Mouse (Mus musculus) lung, embryonic 16.5 days (tissue): ENCODE data around the gene Lgals8. TPM values are rescaled to one million over a fixed set of nuclear protein-coding genes. Genes with fewer than 3 reads are reported as not detected.

Experiments used
- ATAC-seq: fragments of 200-750 bp; cut with Nextera tagmentation; 2 replicates; pipeline ENCODE4 v1.8.0; 2017; ENCODE audit warnings: low read depth, mild to moderate bottlenecking, moderate library complexity
- H3K27ac ChIP-seq: fragments of 300-500 bp; sonication (generic); 2 replicates; pipeline ENCODE4 v1.5.1; 2014; ENCODE audit warnings: mild to moderate bottlenecking, control low read depth, low read length
- H3K27me3 ChIP-seq: fragments of 300-500 bp; sonication (generic); 2 replicates; pipeline ENCODE4 v1.6.1; 2014; ENCODE audit warnings: low read depth, low read length, mixed read lengths; ENCODE audit not compliant: control insufficient read depth, insufficient read depth
- H3K36me3 ChIP-seq: fragments of 300-500 bp; sonication (generic); 2 replicates; pipeline ENCODE4 v1.6.1; 2014; ENCODE audit warnings: low read length; ENCODE audit not compliant: control insufficient read depth, insufficient read depth
- H3K4me1 ChIP-seq: fragments of 300-500 bp; sonication (generic); replicated peaks from 2 replicates; pipeline ENCODE4 v1.6.1; 2014; ENCODE audit warnings: low read length, mixed read lengths; ENCODE audit not compliant: control insufficient read depth, insufficient read depth
- H3K4me2 ChIP-seq: fragments of 300-500 bp; sonication (generic); 2 replicates; pipeline ENCODE4 v1.6.1; 2014; ENCODE audit warnings: low read depth, low read length, control low read depth
- H3K4me3 ChIP-seq: fragments of 300-500 bp; sonication (generic); 2 replicates; pipeline ENCODE4 v1.5.1; 2014; ENCODE audit warnings: mild to moderate bottlenecking, low read length, control low read depth
- H3K9ac ChIP-seq: fragments of 300-500 bp; sonication (generic); 2 replicates; pipeline ENCODE4 v1.6.1; 2014; ENCODE audit warnings: low read length, control low read depth
- H3K9me3 ChIP-seq: fragments of 300-500 bp; sonication (generic); 2 replicates; pipeline ENCODE4 v1.6.1; 2016; ENCODE audit warnings: low read length; ENCODE audit not compliant: control insufficient read depth
- WGBS: fragments of 180-500 bp; shearing (Covaris S2); extraction: QIAGEN DNeasy Blood & Tissue Kit; methylation state at CpG from one replicate; pipeline ENCODE4 v1.1.7; 2014; 5-methylcytosine and 5-hydroxymethylcytosine counted together
- polyA plus RNA-seq: library from polyadenylated mRNA; unstranded; fragments of >200 nt; fragmentation: Nextera tagmentation; extraction: Ambion mirVana; gene quantifications from 2 replicates; pipeline ENCODE4 v1.2.1, GENCODE M21; 2015

Gene Lgals8
- 31.5 and 34.5 TPM in 2 replicates for polyA plus RNA-seq

DNA sequence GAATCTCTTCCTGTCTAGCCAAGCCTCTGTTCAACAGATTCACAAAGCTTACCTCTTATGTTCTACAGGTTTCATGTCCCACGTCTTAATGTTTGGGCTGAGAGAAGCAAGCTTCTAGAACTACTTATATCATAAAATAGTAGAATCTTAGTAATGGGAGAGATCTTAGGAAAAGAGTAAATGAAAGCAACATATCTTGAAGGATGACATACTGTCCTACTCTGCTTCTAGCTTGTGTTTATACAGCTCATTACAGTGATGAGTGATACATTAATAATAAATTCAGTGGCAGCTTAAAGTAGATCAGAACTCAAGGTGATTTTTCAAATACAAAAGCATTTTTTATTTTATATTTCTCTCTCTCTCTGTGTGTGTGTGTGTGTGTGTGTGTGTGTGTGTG, at the start of gene Lgals8:
TSS of gene Lgals8 (minus strand) at position 101 of the 400 bp plus-strand sequence.
- no peaks in the 10 kb centered on the region for H3K27me3 ChIP-seq
- ATAC-seq, result no peak
- H3K9me3 ChIP-seq, result no peaks in the 10 kb centered on the region
- WGBS, result 60% methylated on average over 1 of the region's 1 CpGs
- no peak within 1 kb of the TSS for H3K9ac ChIP-seq
- H3K4me1 ChIP-seq, result 0 out of 2 replicates have a peak, but pooled peaks cover 3% of the 10 kb centered on the region
- no peak within 1 kb of the TSS for H3K4me3 ChIP-seq
- no peak within 1 kb of the TSS for H3K4me2 ChIP-seq
- H3K27ac ChIP-seq, result no peak within 1 kb of the TSS
- no peaks in the 10 kb centered on the region for H3K36me3 ChIP-seq

DNA sequence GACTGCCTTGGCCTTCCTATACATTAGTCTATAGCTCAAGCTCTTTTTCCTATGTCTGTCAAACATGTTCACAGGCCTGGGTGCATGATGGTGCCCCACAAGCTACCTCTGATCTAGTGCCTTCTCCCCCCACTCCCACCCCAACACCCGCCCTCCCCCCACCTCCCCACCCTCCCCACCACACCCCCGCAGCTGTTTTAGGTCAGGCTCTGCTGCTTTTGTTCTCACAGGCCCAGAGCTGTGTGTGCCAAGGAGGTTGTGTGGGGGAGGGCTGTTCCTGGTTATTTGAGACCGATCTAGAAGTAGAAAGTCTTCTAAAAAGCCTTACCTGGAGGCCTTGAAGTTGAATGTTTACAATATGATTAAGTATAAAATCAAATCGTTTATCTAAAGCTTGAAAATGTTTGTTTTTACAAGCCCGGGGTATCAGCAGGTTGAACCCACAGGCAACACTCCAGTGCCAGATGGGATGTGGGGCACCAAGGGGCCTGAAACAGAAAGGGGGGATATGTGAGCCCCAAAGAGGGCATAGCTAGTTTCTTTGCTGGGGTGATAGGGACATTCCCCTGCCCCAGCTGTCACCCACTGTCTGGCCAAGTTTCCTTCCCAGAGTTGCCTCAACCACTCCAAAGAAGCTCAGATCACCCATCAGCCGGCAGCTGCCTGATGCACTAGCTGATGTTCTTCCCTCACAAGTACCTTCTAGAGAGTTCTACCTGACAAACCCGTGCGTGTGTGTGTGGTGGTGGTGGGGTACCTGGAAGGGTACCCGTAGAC, 46.6 kb upstream of the Lgals8 start:
- no peak overlapping the region for H3K27ac ChIP-seq
- no peak for ATAC-seq

DNA sequence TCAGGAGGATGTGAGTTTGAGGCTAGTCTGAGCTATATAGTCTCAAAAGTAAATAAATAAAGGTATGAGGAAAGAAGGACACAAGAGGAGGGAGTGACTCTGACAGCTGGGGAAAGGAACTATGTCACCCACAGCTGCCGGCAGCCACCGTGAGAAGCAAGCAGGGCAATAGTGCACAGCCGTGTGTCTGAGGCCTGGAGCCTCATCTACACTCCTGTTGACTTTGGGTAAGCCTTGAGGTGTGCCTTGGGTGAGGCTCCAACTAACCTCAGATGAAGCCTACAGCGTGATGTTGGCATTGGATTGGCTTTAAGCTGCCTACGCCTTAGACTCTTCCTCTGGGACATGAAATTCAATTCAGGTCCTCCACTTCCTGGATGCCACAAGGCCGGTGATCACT, 45.3 kb upstream of the Lgals8 start:
- H3K27me3 ChIP-seq, result no peaks in the 10 kb centered on the region
- no peak overlapping the region for H3K4me3 ChIP-seq
- H3K9ac ChIP-seq, result no peak overlapping the region
- no peaks in the 10 kb centered on the region for H3K36me3 ChIP-seq
- no peak overlapping the region for H3K4me2 ChIP-seq
- ATAC-seq, result no peak
- H3K9me3 ChIP-seq, result no peaks in the 10 kb centered on the region
- 0 out of 2 replicates have a peak, but pooled peaks cover 2% of the 10 kb centered on the region for H3K4me1 ChIP-seq
- H3K27ac ChIP-seq, result no peak overlapping the region
- 62% methylated on average over 6 of the region's 6 CpGs for WGBS

More for the DNA sequence above, 46.6 kb upstream of the Lgals8 start:
- Histone ChIP-seq H3K9me3 (no peaks in the 10 kb centered on the region), H3K4me2 (no peak overlapping the region), H3K36me3 (no peaks in the 10 kb centered on the region), H3K4me3 (no peak overlapping the region), H3K4me1 (0 out of 2 replicates have a peak, but pooled peaks cover 2% of the 10 kb centered on the region), H3K27me3 (no peaks in the 10 kb centered on the region), H3K9ac (no peak overlapping the region)
- WGBS, result 44% methylated on average over 9 of the region's 9 CpGs

DNA sequence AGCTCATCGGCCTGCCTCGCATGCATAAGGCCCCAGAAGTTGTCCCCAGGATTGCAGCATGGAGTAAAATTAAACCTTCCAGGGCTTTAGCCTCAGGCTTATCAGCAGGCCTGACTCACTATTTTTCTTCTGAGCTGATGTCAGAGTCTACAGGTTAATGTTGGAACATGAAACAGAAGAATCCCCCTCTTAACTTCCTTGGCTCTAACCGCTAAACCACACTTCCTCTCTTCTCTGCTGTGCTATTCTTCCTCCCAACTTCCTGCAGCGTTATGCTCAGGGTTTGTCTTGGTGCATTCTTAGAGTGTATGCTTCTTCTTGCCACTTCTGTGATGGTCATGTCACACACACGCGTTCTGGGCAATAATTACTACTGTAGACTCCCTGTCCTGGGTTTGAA, 42.7 kb upstream of the Lgals8 start:
- Histone ChIP-seq H3K27ac (no peak overlapping the region), H3K4me3 (no peak overlapping the region), H3K9me3 (no peaks in the 10 kb centered on the region), H3K4me2 (no peak overlapping the region), H3K9ac (no peak overlapping the region), H3K4me1 (0 out of 2 replicates have a peak, but pooled peaks cover 2% of the 10 kb centered on the region), H3K36me3 (no peaks in the 10 kb centered on the region), H3K27me3 (no peaks in the 10 kb centered on the region)
- ATAC-seq, result no peak
- WGBS, result 81% methylated on average over 6 of the region's 6 CpGs

DNA sequence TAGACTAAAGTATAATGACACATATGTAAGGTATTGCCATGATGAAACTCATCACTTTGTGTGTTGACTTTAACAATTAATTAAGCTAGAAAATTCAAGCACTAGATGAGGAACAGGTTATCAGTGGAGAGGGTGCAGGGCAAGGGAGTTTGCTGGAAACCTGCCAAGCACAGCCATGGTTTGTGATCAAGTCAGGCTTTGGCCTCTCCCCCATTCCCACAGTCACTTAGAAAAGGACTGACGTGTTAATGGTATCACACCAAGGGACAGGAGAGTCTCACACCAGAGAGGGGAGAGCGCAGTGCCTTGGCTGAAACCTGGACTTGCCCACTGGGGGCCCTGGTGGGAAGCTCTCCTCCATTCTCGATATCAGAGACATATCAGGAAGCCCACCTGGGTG, 40.6 kb upstream of the Lgals8 start:
- Histone ChIP-seq H3K4me1 (no peaks in the 10 kb centered on the region), H3K4me2 (no peak overlapping the region), H3K9me3 (no peaks in the 10 kb centered on the region), H3K27ac (no peak overlapping the region), H3K9ac (no peak overlapping the region), H3K36me3 (no peaks in the 10 kb centered on the region), H3K27me3 (no peaks in the 10 kb centered on the region), H3K4me3 (no peak overlapping the region)
- WGBS, result 70% methylated on average over 3 of the region's 3 CpGs
- no peak for ATAC-seq

DNA sequence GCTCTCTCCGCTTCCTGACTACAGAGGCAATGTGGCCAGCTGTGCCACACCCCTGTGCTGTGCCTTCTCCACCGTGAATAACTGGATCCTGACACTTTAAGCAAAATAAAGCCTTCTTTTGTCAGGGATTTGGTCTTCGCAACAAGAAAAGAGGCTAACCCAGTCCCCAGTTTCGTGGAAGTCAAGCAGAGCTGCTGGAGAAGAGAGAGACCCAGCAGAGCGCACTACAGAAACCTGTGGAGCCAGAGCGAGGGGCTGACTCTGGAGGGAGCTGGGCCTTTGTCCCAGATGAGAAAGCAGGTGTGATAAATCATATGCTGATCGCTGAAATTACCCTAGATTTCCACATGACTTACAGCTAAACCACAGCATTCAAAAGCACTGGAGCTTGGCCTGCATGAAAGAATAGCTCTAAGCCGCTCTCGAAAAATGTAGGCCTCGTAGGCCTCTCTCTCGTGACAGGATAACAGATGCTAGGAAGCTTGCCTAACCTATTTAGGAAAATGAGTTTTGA, 38.6 kb upstream of the Lgals8 start:
- Histone ChIP-seq H3K4me1 (no peaks in the 10 kb centered on the region), H3K27me3 (no peaks in the 10 kb centered on the region), H3K9me3 (no peaks in the 10 kb centered on the region), H3K4me3 (no peak overlapping the region), H3K4me2 (no peak overlapping the region), H3K27ac (no peak overlapping the region), H3K36me3 (no peaks in the 10 kb centered on the region), H3K9ac (no peak overlapping the region)
- 63% methylated on average over 11 of the region's 11 CpGs for WGBS
- no peak for ATAC-seq

DNA sequence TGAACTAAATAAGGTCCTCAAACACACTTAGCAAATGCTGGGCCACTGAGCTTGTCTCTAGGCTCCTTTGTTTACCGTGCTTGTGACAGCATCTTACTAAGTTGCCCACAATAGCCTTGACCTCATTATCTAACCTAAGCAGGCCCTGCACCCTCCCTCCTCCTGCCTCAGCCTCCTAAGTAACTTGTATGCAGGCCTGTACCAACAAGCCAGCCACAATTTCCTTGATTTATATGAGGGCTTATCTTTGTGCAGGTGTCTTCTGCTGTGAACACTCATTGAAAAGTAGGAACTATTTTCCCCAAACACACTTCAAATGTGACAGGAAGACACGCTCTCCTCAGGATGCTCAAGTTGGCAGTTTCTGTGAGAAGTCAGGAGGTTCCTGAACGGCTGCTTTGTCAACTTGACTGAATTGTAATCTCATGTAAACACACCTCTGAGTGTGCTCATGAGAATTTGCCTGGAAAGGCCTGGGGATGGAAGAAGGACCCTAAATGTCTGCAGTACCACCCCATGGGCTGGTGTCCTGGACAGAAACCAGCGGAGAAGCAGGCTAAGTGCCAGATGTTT, 38.0 kb upstream of the Lgals8 start:
- H3K27ac ChIP-seq, result no peak overlapping the region
- no peak for ATAC-seq

DNA sequence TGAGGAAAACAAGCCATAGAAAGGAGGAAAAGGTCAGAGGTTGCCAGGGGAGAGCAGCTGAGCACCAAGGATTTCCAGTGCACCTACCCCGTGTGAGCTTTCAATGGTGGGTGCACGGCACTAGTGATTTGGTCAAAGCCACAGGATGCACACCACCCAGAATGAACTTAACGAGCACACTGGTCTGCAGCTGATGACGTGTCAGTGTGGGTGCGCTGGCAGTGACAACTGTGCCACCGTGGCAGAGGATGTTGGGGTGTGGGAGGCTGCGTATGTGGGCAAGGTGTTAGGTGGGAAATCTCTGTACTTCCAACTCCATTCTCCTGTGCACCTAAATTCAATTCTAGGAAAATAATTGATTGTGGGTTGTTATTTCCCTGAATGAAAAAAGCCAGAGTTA, 34.4 kb upstream of the Lgals8 start:
- no peaks in the 10 kb centered on the region for H3K27me3 ChIP-seq
- no peak overlapping the region for H3K4me2 ChIP-seq
- no peaks in the 10 kb centered on the region for H3K36me3 ChIP-seq
- H3K4me3 ChIP-seq, result no peak overlapping the region
- no peaks in the 10 kb centered on the region for H3K4me1 ChIP-seq
- H3K27ac ChIP-seq, result no peak overlapping the region
- no peaks in the 10 kb centered on the region for H3K9me3 ChIP-seq
- H3K9ac ChIP-seq, result no peak overlapping the region
- no peak for ATAC-seq
- 89% methylated on average over 7 of the region's 7 CpGs for WGBS

More for the DNA sequence above, 38.0 kb upstream of the Lgals8 start:
- Histone ChIP-seq H3K36me3 (no peaks in the 10 kb centered on the region), H3K4me1 (no peaks in the 10 kb centered on the region), H3K27me3 (no peaks in the 10 kb centered on the region), H3K9me3 (no peaks in the 10 kb centered on the region), H3K4me2 (no peak overlapping the region), H3K9ac (no peak overlapping the region), H3K4me3 (no peak overlapping the region)
- 27% methylated on average over 4 of the region's 4 CpGs for WGBS

DNA sequence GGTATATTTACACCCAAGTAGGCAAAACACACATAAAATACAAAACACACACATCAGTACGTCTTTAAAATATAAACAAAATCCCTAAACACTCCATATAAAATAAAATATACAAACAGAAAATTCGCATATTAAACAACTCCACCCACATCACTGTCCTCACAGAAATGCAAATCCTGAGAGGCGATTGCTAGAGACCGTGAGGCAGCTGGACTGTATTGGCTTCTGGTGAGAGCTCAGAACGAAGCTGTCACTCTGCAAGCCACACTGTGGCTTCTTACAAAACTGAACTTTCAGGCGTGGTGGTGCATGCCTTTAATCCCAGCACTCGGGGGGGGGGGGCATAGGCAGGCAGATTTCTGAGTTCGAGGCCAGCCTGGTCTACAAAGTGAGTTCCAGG, 33.1 kb upstream of the Lgals8 start:
- 43% methylated on average over 8 of the region's 8 CpGs for WGBS
- ATAC-seq, result peak; percentile 77
- no peak overlapping the region for H3K9ac ChIP-seq
- H3K27ac ChIP-seq, result no peak overlapping the region
- no peaks in the 10 kb centered on the region for H3K4me1 ChIP-seq
- no peak overlapping the region for H3K4me2 ChIP-seq
- no peaks in the 10 kb centered on the region for H3K9me3 ChIP-seq
- no peak overlapping the region for H3K4me3 ChIP-seq
- H3K36me3 ChIP-seq, result no peaks in the 10 kb centered on the region
- H3K27me3 ChIP-seq, result no peaks in the 10 kb centered on the region
